Mouse (Mus musculus) embryonic facial prominence, embryonic 11.5 days (tissue): ENCODE data around the gene Chid1. TPM values are rescaled to one million over a fixed set of nuclear protein-coding genes. Genes with fewer than 3 reads are reported as not detected.
A peak's percentile ranks its signal among the peaks of the same experiment; 100 is the strongest.

ENCODE experiments used
- ATAC-seq: fragments of 200-750 bp; cut with Nextera tagmentation; replicated peaks from 2 replicates; pipeline ENCODE4 v1.8.0; 2017; ENCODE audit warnings: low read depth; ENCODE audit not compliant: insufficient number of reproducible peaks, low FRiP score, low TSS enrichment
- DNase-seq: peaks from one replicate; pipeline ENCODE4 v3.0.0-alpha.2; 2015; ENCODE audit warnings: low spot score
- H3K27ac ChIP-seq: fragments of 300-500 bp; sonication (generic); replicated peaks from 2 replicates; pipeline ENCODE4 v1.5.1; 2014; ENCODE audit warnings: mild to moderate bottlenecking, low read depth, low read length, control low read depth
- H3K27me3 ChIP-seq: fragments of 300-500 bp; sonication (generic); 2 replicates; pipeline ENCODE4 v1.6.1; 2014; ENCODE audit warnings: mild to moderate bottlenecking, low read length, moderate library complexity, mixed read lengths; ENCODE audit not compliant: control insufficient read depth, insufficient read depth
- H3K36me3 ChIP-seq: fragments of 300-500 bp; sonication (generic); replicated peaks from 2 replicates; pipeline ENCODE4 v1.6.1; 2014; ENCODE audit warnings: low read depth, mild to moderate bottlenecking, low read length, moderate library complexity, mixed read lengths; ENCODE audit not compliant: control insufficient read depth, insufficient read depth
- H3K4me1 ChIP-seq: fragments of 300-500 bp; sonication (generic); 2 replicates; pipeline ENCODE4 v1.6.1; 2014; ENCODE audit warnings: low read length, mixed read lengths; ENCODE audit not compliant: control insufficient read depth, insufficient read depth
- H3K4me2 ChIP-seq: fragments of 300-500 bp; sonication (generic); 2 replicates; pipeline ENCODE4 v1.6.1; 2014; ENCODE audit warnings: low read depth, mild to moderate bottlenecking, control low read depth, low read length, moderate library complexity
- H3K4me3 ChIP-seq: fragments of 300-500 bp; sonication (generic); 2 replicates; pipeline ENCODE4 v1.5.1; 2014; ENCODE audit warnings: low read depth, low read length, control low read depth
- H3K9ac ChIP-seq: fragments of 300-500 bp; sonication (generic); replicated peaks from 2 replicates; pipeline ENCODE4 v1.6.1; 2014; ENCODE audit warnings: mild to moderate bottlenecking, control low read depth, low read length
- H3K9me3 ChIP-seq: fragments of 300-500 bp; sonication (generic); replicated peaks from 2 replicates; pipeline ENCODE4 v1.6.1; 2016; ENCODE audit warnings: mild to moderate bottlenecking, low read length, inconsistent platforms, mixed read lengths; ENCODE audit not compliant: control insufficient read depth
- WGBS: fragments of 180-500 bp; shearing (Covaris S2); extraction: QIAGEN DNeasy Blood & Tissue Kit; methylation state at CpG from one replicate; pipeline ENCODE4 v1.1.7; 2014; 5-methylcytosine and 5-hydroxymethylcytosine counted together
- polyA plus RNA-seq: library from polyadenylated mRNA; unstranded; fragments of >200 nt; fragmentation: Nextera tagmentation; extraction: Ambion mirVana; gene quantifications from 2 replicates; pipeline ENCODE4 v1.2.1, GENCODE M21; 2014

Gene Chid1
- polyA plus RNA-seq, 1 experiment from 2014 or later, result 25.8 TPM

- ATAC-seq (no peak), DNase-seq (no peak)
- H3K36me3 ChIP-seq, result no peaks in the 10 kb centered on the region
- H3K27me3 ChIP-seq, result no peaks in the 10 kb centered on the region
- H3K4me2 ChIP-seq, result no peak overlapping the region
- 87% methylated on average over 3 of the region's 3 CpGs for WGBS
- H3K27ac ChIP-seq, result no peak overlapping the region
- no peak overlapping the region for H3K4me3 ChIP-seq
- no peaks in the 10 kb centered on the region for H3K9me3 ChIP-seq
- no peaks in the 10 kb centered on the region for H3K4me1 ChIP-seq
- H3K9ac ChIP-seq, result no peak overlapping the region
These were observed 38.1 kb upstream of the Chid1 start for GRCm38 (mm10) chr7:141577801-141578200.

GRCm38 (mm10) chr7:141575481-141575880, 35.8 kb upstream of the Chid1 start:
- no peaks in the 10 kb centered on the region for H3K27me3 ChIP-seq
- H3K27ac ChIP-seq, result no peak overlapping the region
- H3K4me2 ChIP-seq, result no peak overlapping the region
- no peak for ATAC-seq
- H3K36me3 ChIP-seq, result no peaks in the 10 kb centered on the region
- no peak overlapping the region for H3K4me3 ChIP-seq
- H3K4me1 ChIP-seq, result no peaks in the 10 kb centered on the region
- H3K9me3 ChIP-seq, result no peaks in the 10 kb centered on the region
- no peak for DNase-seq
- H3K9ac ChIP-seq, result no peak overlapping the region
- WGBS, result 93% methylated on average over 2 of the region's 3 CpGs

- H3K4me1 ChIP-seq, result no peaks in the 10 kb centered on the region
- H3K9me3 ChIP-seq, result no peaks in the 10 kb centered on the region
- H3K4me2 ChIP-seq, result no peak overlapping the region
- DNase-seq (no peak), ATAC-seq (no peak)
- H3K4me3 ChIP-seq, result no peak overlapping the region
- H3K36me3 ChIP-seq, result no peaks in the 10 kb centered on the region; the same call in 1 of the 2 replicates
- no peak overlapping the region for H3K9ac ChIP-seq
- no peaks in the 10 kb centered on the region for H3K27me3 ChIP-seq
- no peak overlapping the region for H3K27ac ChIP-seq
- 87% methylated on average over 3 of the region's 3 CpGs for WGBS
These were observed 34.4 kb upstream of the Chid1 start for GRCm38 (mm10) chr7:141574041-141574440.

- H3K27ac ChIP-seq, result no peak overlapping the region
- H3K27me3 ChIP-seq, result no peaks in the 10 kb centered on the region
- H3K4me3 ChIP-seq, result no peak overlapping the region
- ATAC-seq (no peak), DNase-seq (no peak)
- no peaks in the 10 kb centered on the region; the same call in 1 of the 2 replicates for H3K36me3 ChIP-seq
- no peak overlapping the region for H3K9ac ChIP-seq
- 87% methylated on average over 4 of the region's 4 CpGs for WGBS
- H3K4me1 ChIP-seq, result no peaks in the 10 kb centered on the region
- H3K4me2 ChIP-seq, result no peak overlapping the region
- H3K9me3 ChIP-seq, result no peaks in the 10 kb centered on the region
These were observed 31.1 kb upstream of the Chid1 start for GRCm38 (mm10) chr7:141570625-141571295.

GRCm38 (mm10) chr7:141569916-141570315, 30.3 kb upstream of the Chid1 start:
- DNase-seq (no peak), ATAC-seq (no peak)
- 88% methylated on average over 3 of the region's 3 CpGs for WGBS
- H3K9ac ChIP-seq, result no peak overlapping the region
- no peak overlapping the region for H3K4me3 ChIP-seq
- no peaks in the 10 kb centered on the region for H3K4me1 ChIP-seq
- no peaks in the 10 kb centered on the region for H3K9me3 ChIP-seq
- H3K36me3 ChIP-seq, result no peaks in the 10 kb centered on the region; the same call in 1 of the 2 replicates
- no peak overlapping the region for H3K4me2 ChIP-seq
- no peak overlapping the region for H3K27ac ChIP-seq
- no peaks in the 10 kb centered on the region for H3K27me3 ChIP-seq

GRCm38 (mm10) chr7:141569283-141569803, 29.7 kb upstream of the Chid1 start:
- ATAC-seq, result no peak
- Histone ChIP-seq H3K4me1 (no peaks in the 10 kb centered on the region), H3K36me3 (no peaks in the 10 kb centered on the region; the same call in 1 of the 2 replicates), H3K4me2 (no peak overlapping the region), H3K4me3 (no peak overlapping the region), H3K27ac (no peak overlapping the region), H3K9me3 (no peaks in the 10 kb centered on the region), H3K9ac (no peak overlapping the region), H3K27me3 (no peaks in the 10 kb centered on the region)
- DNase-seq, result no peak
- 83% methylated on average over 9 of the region's 9 CpGs for WGBS

- Histone ChIP-seq H3K27ac (no peak overlapping the region), H3K36me3 (no peaks in the 10 kb centered on the region; the same call in 1 of the 2 replicates), H3K4me2 (no peak overlapping the region), H3K27me3 (no peaks in the 10 kb centered on the region), H3K9me3 (no peaks in the 10 kb centered on the region), H3K4me1 (no peaks in the 10 kb centered on the region), H3K9ac (no peak overlapping the region), H3K4me3 (no peak overlapping the region)
- no peak for ATAC-seq
- DNase-seq, result no peak
- 83% methylated on average over 7 of the region's 7 CpGs for WGBS
These were observed 26.9 kb upstream of the Chid1 start for GRCm38 (mm10) chr7:141566587-141566986.

GRCm38 (mm10) chr7:141564561-141564960, 24.9 kb upstream of the Chid1 start:
- no peaks in the 10 kb centered on the region for H3K36me3 ChIP-seq
- no peak overlapping the region for H3K4me3 ChIP-seq
- WGBS, result 36% methylated on average over 7 of the region's 7 CpGs
- no peaks in the 10 kb centered on the region for H3K27me3 ChIP-seq
- ATAC-seq, result no peak
- H3K27ac ChIP-seq, result no peak overlapping the region
- peak; percentile 18 for DNase-seq
- no peak overlapping the region; the same call in 1 of the 2 replicates for H3K9ac ChIP-seq
- 0 out of 2 replicates have a peak, but pooled peaks cover 2% of the 10 kb centered on the region for H3K4me1 ChIP-seq
- H3K9me3 ChIP-seq, result no peaks in the 10 kb centered on the region
- no peak overlapping the region for H3K4me2 ChIP-seq
